Mouse (Mus musculus) erythroid progenitor cell, adult 5-6 weeks (primary cell): ENCODE measurements around the gene Arl5c. TPM values are rescaled to one million over a fixed set of nuclear protein-coding genes. Genes with fewer than 3 reads are reported as not detected.

ENCODE experiments used
- ATAC-seq: replicated peaks from 2 replicates; pipeline ENCODE4 v1.8.0; 2016; ENCODE audit warnings: moderate number of reproducible peaks, mild to moderate bottlenecking, moderate TSS enrichment, inconsistent platforms; ENCODE audit not compliant: poor library complexity, low FRiP score, severe bottlenecking
- total RNA-seq, 2 experiments: library from RNA; stranded (forward) in 1 of 2; stranded (reverse) in 1 of 2; fragments of 150-400 nt in 1 of 2; fragments of 186-747, 209-891 nt in 1 of 2; gene quantifications; 2 replicates each; pipeline versions ENCODE4 v1.2.3 to v1.2.4; 2015 to 2017; ENCODE audit warnings: low replicate concordance in 2 of 2

Gene Arl5c
- total RNA-seq, 2 experiments from 2014 or later: 8.8 to 9.6 TPM

DNA sequence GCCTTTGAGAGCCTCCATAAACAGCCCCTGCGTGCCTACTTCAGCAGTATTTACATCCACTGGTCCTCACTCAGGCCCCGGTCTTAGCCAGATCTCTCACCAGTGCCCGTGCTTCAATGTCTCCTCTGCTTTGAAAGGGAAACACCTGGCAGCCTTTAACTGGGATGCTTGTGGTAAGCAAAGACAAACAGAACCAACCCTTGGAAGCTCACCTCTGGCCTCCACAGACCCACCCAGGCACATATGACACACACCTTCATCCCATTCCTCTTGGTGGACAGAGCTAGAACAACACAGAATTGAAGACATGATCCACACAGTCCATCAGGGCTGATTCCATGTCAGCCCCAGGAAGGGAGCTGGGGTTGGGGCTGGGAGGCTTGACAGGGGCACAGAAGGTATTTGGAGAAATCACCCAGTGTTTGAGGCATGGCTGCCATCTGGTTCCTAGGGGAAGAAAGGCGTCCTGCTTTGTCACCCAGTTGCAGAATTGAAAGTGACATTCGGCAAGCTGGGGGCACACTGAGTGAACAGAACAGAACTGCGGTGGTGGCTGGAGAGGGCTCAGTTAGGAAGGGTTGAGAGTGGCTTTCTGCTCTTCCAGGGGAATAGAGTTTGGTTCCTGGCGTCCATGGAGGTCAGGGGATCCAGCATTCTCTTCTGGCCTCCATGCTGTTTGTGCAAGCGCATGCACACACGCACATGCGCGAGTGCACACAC lies 2.3 kb upstream of the Arl5c start:
- ATAC-seq: no peak

DNA sequence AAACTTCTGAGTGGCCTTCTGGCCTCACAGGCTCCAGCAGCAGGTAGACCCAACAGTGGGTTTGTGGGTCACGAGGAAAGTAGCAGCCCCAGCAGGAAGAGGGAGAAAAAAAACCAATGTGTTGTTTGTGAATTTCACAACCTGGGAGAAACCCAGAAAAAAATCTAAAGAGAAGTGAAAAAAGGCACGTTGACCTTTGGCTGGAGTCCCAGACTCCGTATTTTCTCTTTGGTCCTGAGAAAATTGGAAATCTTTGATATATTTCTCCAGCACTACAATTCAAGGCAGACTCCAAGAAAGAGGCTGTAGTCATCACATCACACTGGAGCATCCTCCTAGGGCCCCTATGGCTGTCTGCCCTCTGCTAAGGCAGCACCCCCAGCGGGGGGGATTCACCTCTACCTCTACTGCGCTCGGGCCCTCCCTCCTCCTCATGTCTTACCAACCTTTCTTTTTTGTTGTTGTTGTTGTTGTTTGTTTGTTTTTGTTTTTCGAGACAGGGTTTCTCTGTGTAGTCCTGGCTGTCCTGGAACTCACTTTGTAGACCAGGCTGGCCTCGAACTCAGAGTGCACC lies 1.5 kb upstream of the Arl5c start:
- no peak for ATAC-seq

DNA sequence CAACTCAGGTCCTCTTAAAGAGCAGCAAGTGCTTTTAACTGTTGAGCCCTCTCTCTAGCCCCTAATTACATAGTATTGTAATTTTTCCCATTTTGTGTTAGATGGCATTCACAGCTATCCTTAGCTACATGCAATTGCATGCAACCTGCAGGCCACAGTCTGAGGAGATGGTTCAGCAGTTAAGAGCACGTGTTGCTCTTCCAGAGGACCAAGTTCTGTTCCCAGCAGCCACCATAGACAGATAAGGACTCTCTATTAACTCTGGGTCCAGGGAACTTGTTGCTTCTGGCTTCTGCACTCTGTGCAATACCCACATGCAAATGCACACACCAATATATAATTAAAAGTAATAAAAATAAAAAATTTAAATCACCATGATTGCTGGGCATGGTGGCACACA lies 710 bp upstream of the Arl5c start:
- ATAC-seq: no peak

DNA sequence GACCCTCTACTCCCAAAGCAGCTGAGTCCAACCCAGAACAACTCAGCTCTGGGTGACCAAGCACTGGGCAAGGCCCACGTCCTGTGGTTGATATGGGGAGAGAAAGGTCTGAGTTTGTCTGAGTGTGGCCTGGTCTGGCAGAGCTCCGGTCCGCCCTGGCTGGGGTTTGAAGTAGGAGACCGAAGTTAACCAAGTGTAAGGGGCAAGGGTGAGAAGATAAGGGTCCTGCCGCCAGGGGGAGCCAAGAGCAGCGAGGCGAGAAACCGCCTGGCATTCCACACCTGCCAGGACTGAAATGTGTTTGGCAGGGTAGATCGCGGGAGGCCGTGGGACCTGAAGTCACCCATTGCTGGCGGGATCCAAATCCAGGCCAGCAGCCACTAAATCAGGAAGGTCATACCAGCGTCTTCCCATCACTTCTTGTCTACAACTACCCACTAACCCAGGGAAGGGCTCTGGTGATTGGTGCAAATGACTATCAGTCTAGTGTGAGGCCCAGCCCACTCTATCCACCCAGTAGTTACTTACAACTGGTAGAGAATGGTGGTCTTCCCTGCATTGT lies 1.4 kb downstream of the Arl5c start:
- ATAC-seq: peak; percentile 84

DNA sequence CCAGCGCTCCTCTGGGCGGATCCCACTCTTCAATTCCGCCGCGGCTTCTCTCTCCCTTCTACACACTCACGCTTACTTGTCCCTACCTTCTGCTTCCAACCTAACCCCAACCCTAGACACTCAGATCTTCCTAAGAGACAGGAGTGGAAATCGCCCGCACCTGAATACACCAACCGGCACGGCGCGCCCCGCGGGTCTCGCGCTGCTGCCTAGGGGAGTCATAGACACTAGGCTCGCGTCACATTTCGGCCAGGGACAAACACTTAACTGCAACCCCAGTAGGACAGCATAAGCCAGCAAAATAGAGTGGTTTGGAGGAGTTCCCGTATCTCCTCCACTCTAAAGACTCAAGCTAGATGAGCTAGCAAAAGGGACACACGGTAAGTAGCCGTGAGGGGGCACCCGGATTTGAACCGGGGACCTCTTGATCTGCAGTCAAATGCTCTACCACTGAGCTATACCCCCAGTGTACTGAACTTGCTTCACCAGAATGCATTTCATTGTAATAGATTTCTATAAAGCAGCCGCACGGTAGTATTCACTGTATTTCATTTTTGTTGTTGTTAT lies 7.4 kb downstream of the Arl5c start:
- ATAC-seq: peak; percentile 59

DNA sequence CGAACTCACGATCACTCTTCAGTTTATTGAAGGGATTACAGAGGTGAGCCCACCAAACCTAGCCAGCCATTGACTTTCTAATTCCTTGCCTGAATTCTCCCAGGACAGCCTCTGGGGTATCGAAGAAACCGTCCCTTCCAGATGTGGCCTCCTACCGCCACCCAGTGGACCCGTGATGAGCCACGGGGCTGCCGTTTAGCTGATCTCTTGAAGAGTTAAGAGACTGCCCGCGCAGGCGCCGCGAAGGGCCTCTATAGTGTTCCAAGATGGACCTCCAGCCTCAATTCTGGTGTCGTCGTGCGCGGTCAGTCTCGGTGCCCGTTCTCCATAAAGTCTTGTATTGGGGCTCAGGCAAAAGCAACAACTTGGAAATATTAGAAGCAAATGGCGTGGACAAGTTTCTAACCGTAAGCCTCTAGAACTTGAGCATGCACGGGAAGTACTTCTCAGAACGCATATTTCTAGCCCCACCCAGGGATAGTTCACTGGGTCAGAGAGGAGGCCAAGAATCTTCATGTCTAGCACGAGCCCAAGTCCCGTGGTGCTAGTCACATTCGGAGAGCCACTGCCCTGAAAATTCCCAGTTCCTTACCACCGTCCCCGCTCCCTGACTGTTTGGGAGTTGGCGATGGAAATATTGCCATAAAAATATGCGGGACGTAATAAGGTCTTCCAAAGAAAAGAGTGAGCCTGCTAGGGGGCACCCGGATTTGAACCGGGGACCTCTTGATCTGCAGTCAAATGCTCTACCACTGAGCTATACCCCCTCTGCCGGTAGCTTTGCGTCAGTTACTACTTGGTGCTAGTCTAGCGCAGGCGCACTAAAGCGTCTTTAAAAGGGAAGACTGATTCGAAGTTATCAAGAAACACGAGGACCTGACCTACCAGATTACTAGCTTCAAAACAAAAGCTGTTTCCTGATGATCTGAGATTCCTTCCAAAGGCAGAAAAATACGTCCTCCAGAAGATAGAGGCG lies 8.1 kb downstream of the Arl5c start:
- ATAC-seq: peak; percentile 78

DNA sequence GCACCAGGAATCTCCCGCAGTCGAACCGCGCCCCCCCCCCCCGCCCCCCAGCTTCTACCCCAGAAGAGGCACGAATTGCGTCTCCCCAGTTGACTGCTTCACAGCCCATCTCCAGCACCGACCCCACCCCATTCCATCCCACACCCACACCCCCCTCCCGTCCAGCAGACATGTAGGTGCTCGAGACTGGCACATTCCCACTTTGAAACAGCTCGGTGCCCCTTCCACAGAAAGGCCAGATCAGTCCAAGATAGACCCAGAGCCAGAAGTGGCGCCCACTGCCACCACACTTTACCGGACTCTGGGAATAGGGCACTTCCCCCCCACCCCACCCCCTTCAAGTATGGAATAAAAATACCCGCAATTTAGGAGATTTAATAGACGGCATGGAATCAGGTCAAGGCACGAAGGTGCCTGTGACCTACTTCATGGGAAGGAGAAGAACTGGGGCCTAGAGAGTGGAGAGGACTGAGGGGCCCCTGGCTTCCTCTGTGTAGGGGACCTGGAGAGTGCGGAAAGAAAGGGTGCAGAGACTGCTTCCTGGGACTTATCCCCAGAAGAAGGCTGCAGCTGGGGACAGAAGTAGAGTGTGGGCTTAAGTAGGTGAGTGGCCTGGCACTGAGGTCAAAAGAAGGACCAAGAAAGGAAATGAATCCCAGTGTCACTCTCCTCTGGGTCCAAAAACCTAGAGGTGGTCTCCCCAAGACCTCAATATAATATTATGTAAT lies 9.1 kb downstream of the Arl5c start:
- ATAC-seq: no peak

DNA sequence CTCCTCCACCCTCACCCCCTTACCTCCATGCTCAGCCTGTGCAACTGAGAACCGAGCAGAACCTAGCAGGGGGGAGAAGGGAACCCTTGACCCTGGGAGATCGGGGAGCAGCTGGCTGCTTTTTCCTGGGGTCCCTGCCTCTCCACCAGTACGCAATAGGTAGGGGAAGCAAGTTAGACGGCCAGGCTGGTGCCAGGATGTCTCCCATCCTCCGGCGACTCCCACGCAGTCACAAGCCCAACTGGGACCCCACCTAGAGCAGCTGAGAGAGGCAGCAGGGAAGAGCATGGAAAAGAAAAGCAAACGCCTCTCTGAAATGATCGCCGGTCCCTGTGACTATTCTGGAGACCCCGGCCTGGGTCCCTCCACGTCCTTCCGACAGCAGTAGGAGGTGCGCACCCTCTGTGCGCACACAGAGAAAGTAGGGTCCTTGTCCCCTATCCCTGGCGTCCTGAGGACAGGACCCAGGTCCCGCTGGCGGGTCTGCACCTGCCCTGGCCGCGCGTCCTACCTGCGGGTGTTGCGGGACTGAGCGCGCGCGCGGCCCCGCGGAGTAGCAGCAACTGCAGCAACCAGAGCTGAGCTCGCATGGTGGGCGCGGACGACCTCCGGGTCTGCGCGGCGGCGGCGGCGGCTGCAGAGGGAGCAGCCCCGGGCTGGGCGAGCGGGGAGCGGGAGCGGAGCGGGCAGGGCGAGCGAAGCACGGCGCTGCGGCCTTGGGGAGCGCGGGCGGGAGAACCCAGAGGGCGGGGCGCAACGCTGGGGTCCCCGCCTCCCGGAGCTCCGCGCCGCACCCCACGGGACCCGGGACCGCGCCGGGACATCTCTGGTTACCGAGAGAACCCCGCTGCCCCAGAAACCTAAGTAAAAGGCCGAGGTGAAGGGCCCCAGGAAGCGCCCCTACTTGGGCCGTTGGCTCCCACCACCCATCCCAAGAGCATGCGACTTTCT lies 10.0 kb downstream of the Arl5c start, which contains the start of gene Plxdc1:
Gene Plxdc1 (minus strand): TSS at position 718 of the 951 bp plus-strand sequence.
- ATAC-seq: peak; percentile 57

DNA sequence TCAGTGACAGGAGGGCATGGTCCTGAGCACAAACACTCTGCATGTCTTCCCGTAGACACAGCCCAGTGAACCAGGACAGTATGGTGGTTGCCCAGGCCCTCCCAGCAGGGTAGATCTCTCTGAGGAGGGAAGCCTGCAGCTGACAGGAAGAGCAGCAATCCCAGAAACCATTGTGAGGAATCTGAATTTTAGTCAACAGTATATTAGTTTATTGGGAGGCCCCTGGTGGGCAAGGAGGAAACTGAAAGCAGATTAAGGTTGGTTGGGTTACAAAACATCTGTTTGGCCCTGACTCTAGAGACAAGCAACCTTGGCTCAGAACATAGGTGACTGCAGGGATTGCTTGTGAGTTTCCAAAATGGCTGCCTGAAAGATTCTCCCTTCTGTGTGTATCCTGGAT lies 12.0 kb downstream of the Arl5c start:
- no peak for ATAC-seq

DNA sequence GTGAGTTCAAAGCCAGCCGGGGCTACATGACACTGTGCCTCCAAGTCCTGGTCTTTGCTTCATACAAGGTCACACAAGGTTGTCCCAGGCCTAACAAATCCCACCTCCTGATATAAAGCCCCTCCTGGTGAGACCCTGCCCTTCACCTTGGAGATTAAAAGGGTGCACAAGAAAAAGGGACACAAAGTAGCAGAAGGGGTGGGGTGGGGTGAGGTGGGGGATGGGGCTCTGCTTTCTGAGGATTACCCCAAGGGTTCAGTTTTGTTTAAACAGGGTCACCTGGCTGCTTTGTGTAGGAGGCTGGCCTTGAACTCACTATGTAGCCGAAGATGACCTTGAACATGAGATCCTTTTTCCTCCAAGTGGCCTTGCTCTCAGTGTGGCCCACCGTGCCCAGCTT lies 12.5 kb downstream of the Arl5c start:
- ATAC-seq: no peak

DNA sequence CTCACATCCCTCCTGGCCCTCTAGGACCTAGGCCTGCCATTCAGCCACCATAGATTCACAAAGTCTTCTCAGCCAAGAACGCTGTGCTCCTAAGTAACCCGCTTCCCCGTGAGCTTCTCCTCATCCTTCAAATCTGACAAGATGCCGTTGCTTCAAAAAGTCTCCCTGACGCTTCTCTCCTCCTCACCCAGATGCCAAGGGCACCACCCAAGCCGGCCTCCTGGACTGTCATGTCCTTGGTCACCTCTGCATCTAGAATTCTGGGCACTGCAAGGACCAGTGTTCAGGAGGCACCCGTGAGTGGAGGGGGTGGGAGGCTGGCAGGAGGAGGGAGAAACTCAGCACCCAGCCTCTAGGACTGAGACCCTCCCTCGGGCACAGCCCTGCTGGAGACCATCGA lies 13.3 kb downstream of the Arl5c start:
- no peak for ATAC-seq

DNA sequence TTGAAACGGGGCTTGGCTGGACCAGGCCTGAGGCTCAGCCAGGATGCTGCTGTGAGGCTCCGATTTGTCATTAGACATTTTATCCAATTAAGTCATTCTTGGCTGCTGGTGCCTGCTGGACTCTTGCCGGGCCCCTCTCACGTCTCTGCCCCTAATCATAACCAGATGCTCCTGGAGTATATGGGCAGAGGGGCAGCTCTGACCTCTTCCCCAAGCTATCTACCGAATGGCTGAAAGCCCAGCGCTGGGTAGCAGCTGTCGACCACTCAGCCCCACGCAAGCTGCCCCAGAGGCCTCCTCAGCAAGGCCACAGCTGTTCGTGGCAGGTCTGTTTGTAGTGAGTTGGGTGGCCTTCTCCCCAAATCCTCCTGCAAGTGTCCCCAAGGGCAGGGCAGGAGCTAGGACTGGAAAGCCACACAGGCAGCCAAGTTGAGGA lies 15.4 kb downstream of the Arl5c start:
- no peak for ATAC-seq

DNA sequence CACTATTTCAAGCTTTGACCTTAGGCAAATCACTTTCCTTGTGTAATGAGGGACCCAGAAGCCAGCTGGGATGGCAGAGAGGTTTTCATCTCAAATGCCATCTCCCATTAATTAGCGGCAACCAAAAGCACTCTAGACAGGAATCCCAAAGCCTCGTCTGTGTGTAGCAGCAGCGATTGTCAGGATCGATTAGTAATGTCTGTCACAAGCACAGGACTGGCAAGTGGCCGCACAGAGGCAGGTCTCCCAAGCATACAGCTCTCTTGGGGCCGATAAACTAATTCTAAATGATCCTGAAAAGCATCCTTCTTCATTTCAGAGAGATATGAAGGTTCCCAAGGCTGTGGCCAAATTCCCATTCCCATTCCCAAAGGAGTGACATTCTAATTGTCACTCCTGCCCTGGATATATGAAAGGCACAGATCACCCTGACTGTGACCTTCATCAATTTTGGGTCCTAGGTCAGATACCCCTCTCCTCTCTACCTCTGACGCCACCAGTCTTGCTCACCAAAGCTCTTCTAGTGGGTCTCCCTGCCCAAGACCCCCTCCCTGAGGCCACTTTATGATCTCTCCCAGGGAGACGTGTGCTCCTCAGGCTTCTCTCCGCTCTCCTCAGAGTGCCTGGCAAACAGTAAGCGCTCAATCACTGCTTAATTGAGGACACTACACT lies 16.0 kb downstream of the Arl5c start:
- no peak for ATAC-seq

DNA sequence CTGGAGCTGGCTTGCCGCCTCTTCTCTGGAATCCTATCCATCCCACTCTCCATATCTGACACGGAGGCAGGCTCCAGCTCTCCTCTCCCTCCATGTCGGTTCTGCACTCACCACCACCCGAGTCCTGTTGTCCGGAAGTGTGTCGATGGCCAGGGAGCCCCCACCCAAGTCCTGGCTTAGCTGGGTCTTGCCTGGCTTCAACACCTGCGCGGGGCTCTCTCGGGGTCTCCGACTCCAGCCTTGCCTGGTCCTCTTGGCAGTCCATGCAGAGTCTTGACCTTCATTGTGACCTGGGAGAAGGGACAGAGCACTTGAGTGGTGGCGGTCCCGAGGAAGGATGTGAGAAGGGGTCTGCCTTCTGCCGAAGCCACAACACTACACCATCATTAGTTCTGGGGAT lies 17.6 kb downstream of the Arl5c start:
- ATAC-seq: no peak

DNA sequence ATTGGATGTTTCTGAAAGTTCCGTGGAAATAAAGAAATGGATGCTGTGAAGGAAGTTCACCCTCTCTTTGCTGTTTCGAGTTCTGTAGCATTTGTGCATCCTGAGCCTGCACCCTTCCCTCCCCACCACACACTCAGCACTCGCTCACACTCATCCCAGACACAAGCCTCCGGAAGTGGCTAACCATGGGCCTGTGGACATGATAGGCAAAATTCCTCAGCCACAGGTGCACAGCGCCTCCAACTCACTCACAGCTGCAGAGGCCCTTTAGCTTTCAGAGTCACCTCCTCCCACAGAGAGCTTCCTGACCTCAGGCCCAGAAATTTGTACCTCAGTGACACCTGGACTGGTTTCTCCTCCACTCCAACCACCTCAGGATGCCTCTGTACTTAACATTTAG lies 18.2 kb downstream of the Arl5c start:
- ATAC-seq: no peak

DNA sequence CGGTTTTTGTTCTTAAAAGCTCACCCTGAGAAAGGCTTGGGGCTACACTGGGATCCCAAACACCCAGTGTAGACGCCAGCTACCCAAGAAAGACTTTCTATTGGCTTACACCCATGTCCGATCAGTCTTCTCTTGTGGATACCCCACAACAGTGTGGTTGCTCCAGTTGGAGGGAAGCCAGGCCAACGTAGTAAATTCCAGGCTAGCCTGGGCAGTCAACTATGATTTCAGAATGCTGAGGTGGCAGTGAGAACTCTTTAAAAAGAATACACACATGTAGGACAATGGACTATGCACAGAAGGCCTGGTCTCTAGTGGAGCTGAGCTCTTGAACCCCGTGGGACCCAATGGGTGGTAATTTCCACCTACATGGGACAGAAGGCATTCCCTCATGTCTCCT lies 21.2 kb downstream of the Arl5c start:
- no peak for ATAC-seq

DNA sequence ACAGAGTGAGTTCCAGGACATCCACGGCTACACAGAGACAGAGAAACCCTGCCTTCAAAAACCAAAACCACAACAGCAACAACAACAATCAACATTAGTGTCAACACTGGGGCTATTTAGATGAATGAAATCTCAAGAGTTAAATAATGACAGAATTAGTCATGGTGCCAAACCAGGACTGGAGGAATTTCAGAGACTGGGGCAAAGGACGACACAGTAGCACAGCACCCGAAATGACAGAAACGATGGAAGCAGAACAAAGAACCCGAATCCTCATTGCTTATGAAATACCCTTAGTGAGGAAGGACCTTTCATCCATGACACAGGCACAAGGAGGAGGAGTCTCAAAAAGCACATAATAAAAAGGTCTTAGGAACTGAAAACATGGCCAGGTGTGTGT lies 21.8 kb downstream of the Arl5c start:
- ATAC-seq: no peak

DNA sequence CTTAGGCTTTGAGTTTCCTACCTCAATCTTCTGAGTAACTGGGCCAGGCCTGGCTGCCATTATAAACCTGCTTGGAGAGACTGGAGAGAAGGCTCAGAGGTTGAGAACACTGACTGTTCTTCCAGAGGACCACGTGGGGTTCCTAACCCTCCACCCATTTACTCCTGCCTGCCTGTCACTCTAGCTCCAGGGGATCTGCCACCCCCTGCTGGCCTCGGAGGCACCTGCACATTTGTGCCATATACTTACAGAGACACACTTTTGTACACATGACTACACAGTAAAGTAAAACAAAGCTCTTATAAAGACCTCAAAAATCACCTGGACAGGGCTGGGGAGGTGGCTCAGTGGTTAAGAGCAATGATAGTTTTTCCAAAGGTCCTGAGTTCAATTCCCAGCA lies 23.5 kb downstream of the Arl5c start:
- no peak for ATAC-seq
